ENCODE assay signal across 16 mouse cellular contexts in genomic region chr8:89569406-89569805, GRCm38 (mm10).
DNase-seq lines count a peak whose midpoint lies in the region; ATAC-seq and TF ChIP-seq lines count a peak whose summit lies in the region.
"Had no signal": no experiment of that assay in that cellular context is flagged by ENCODE, and none has a peak within 500 bp of the region (broad histone marks: within the 10 kb centered on the region; RNA-seq: fewer than 3 reads in every experiment).

No protein-coding gene starts in this region.

- 32% methylated on average over 9 of the region's 9 CpGs for WGBS in heart, embryonic 15.5 days
- WGBS in forebrain, embryonic 16.5 days, result 25% methylated on average over 9 of the region's 9 CpGs

- H3K27me3 ChIP-seq in erythroblast, embryonic 14.5 days (ENCODE audit: control insufficient read depth), result no peaks in the 10 kb centered on the region
- H3K27me3 ChIP-seq in heart, embryonic 15.5 days, result peaks cover 34% of the 10 kb centered on the region
- peaks cover 7% of the 10 kb centered on the region for H3K27me3 ChIP-seq in forebrain, embryonic 16.5 days (replicated peaks; ENCODE audit: control insufficient read depth, insufficient read depth, low read length)

- ATAC-seq in erythroblast, adult 5-6 weeks (replicated peaks; ENCODE audit: low FRiP score, poor library complexity, severe bottlenecking), result no peak
- ATAC-seq in heart, embryonic 15.5 days (replicated peaks; ENCODE audit: insufficient number of reproducible peaks, insufficient read depth, low FRiP score, low read depth), result no peak
- ATAC-seq in forebrain, embryonic 16.5 days, result no peak

- no peak overlapping the region for H3K9ac ChIP-seq in heart, embryonic 15.5 days
- no peak overlapping the region for H3K9ac ChIP-seq in forebrain, embryonic 16.5 days (replicated peaks; ENCODE audit: low read depth, low read length)
- H3K9ac ChIP-seq: embryonic facial prominence, embryonic 12.5 days; limb, embryonic 13.5 days had no signal

- peak overlapping the region; percentile 32 for H3K4me3 ChIP-seq in erythroblast, embryonic 14.5 days (replicated peaks)
- no peak overlapping the region for H3K4me3 ChIP-seq in heart, embryonic 15.5 days
- peak overlapping the region; percentile 25; the same call in 1 of the 2 replicates for H3K4me3 ChIP-seq in layer of hippocampus, adult 2 months
- no peak overlapping the region; the same call in 1 of the 2 replicates for H3K4me3 ChIP-seq in forebrain, embryonic 16.5 days (replicated peaks; ENCODE audit: low read length)
- H3K4me3 ChIP-seq: embryonic facial prominence, embryonic 12.5 days; limb, embryonic 13.5 days had no signal

- H3K9me3 ChIP-seq in erythroblast, embryonic 14.5 days (ENCODE audit: control insufficient read depth, low read length), result no peaks in the 10 kb centered on the region
- H3K9me3 ChIP-seq in heart, embryonic 15.5 days (replicated peaks), result no peaks in the 10 kb centered on the region
- no peaks in the 10 kb centered on the region for H3K9me3 ChIP-seq in forebrain, embryonic 16.5 days (ENCODE audit: control insufficient read depth, low read length)
- H3K9me3 ChIP-seq: embryonic facial prominence, embryonic 12.5 days; limb, embryonic 13.5 days had no signal

- peaks cover 3% of the 10 kb centered on the region; the same call in 1 of the 2 replicates for H3K4me1 ChIP-seq in erythroblast, embryonic 14.5 days (ENCODE audit: control insufficient read depth)
- no peaks in the 10 kb centered on the region for H3K4me1 ChIP-seq in heart, embryonic 15.5 days (replicated peaks)
- peaks cover 34% of the 10 kb centered on the region for H3K4me1 ChIP-seq in forebrain, embryonic 16.5 days (replicated peaks; ENCODE audit: control insufficient read depth, insufficient read depth, low read length)
- H3K4me1 ChIP-seq: embryonic facial prominence, embryonic 12.5 days had no signal

- DNase-seq in heart, postnatal 36 days, result no peak
- no peak for DNase-seq in layer of hippocampus, adult 2 months (ENCODE audit: low spot score in 2 of 2)
- no peak for DNase-seq in layer of hippocampus, adult 9-10 months (ENCODE audit: low spot score)
- DNase-seq in thymus, postnatal 25 days, result no peak
- DNase-seq: gastrocnemius, postnatal 36 days; kidney, adult 9 months; lung, adult 18-20 months; lung, postnatal 36 days; midbrain, embryonic 14.5 days; thymus, adult 2 months had no signal

- no peaks in the 10 kb centered on the region for H3K36me3 ChIP-seq in erythroblast, embryonic 14.5 days (ENCODE audit: control insufficient read depth)
- H3K36me3 ChIP-seq in heart, embryonic 15.5 days, result no peaks in the 10 kb centered on the region
- H3K36me3 ChIP-seq in forebrain, embryonic 16.5 days (ENCODE audit: control insufficient read depth, insufficient read depth), result no peaks in the 10 kb centered on the region
- H3K36me3 ChIP-seq: embryonic facial prominence, embryonic 12.5 days; limb, embryonic 13.5 days had no signal

- H3K4me2 ChIP-seq in heart, embryonic 15.5 days, result peak overlapping the region; percentile 24; the same call in 1 of the 2 replicates
- peak overlapping the region; percentile 40 for H3K4me2 ChIP-seq in forebrain, embryonic 16.5 days (ENCODE audit: low read length)
- H3K4me2 ChIP-seq: embryonic facial prominence, embryonic 12.5 days; limb, embryonic 13.5 days had no signal

- TF ChIP-seq CTCF in layer of hippocampus, adult 2 months (conservative IDR thresholded peaks at IDR 0.05), result no peak

- intact Hi-C loops in heart, postnatal 36 days (cut with DNase I), result no loop called here

- H3K27ac ChIP-seq in heart, embryonic 15.5 days, result no peak overlapping the region
- 0 out of 2 replicates have a peak overlapping the region, but pooled peaks have one; percentile 6 for H3K27ac ChIP-seq in layer of hippocampus, adult 2 months
- no peak overlapping the region for H3K27ac ChIP-seq in forebrain, embryonic 16.5 days (ENCODE audit: low read length)
- H3K27ac ChIP-seq: embryonic facial prominence, embryonic 12.5 days; limb, embryonic 13.5 days had no signal

Comparison
In these comparisons a context has a peak if more than half of its experiments do, and no peak if none do; other contexts are left out.
1. H3K4me3 ChIP-seq: peak in erythroblast, embryonic 14.5 days (single experiment) and layer of hippocampus, adult 2 months (single experiment); none in heart, embryonic 15.5 days (single experiment) and forebrain, embryonic 16.5 days (single experiment).